Mouse (Mus musculus): ENCODE results near the gene Sec24d. TPM values are rescaled to one million over a fixed set of nuclear protein-coding genes. Genes with fewer than 3 reads are reported as not detected.
A peak's percentile ranks its signal among the peaks of the same experiment; 100 is the strongest.

Sec24d gene
- polyA plus RNA-seq (2012; rRNA removed) = 129 and 227 TPM in 2 replicates

GRCm38 (mm10) chr3:123266753-123267651, at the start of gene Sec24d:
Sec24d (plus strand) TSS chr3:123267455.
- Histone ChIP-seq H3K36me3 (ENCODE audit: control insufficient read depth, insufficient read depth, low read length) (peaks cover 18% of the 10 kb centered on the region), H3K27ac (ENCODE audit: insufficient read depth, low read depth, low read length) (peak within 1 kb of the TSS; percentile 89), H3K4me1 (ENCODE audit: control insufficient read depth, insufficient read depth, insufficient read length, low read length) (peaks cover 13% of the 10 kb centered on the region; the same call in 1 of the 2 replicates), H3K4me3 (ENCODE audit: low read depth, low read length) (peak within 1 kb of the TSS; percentile 90), H3K27me3 (ENCODE audit: control insufficient read depth, insufficient read depth, low read length) (no peaks in the 10 kb centered on the region)
- WGBS = 2% methylated on average over 67 of the region's 68 CpGs
- TF ChIP-seq POLR2A (IDR thresholded peaks at IDR 0.05; ENCODE audit: low read depth, low read length) (peak; percentile 51; the same call in 1 of the 2 replicates), CTCF (IDR thresholded peaks at IDR 0.05; ENCODE audit: extremely low read depth, insufficient read length, insufficient replicate concordance, low read depth, low read length) (no peak)

DNA sequence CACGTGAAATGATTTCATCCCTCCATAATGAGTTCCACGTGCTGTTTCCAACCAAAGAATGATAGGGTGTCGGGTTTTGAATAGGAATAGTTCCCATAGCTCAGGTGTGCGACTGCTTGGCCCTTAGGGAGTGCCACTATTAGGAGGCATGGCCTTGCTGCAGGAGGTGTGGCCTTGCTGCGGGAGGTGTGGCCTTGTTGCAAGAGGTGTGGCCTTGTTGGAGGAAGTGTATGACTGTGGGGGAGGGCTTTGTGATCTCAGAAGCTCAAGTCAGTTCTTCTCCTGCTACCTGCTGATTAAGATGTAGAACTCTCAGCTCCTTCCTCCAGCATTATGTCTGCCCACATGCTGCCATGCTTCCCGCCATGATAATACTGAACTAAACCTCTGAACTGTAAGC, 48.6 kb upstream of the Sec24d start:
- WGBS = 44% methylated on average over 6 of the region's 6 CpGs
- TF ChIP-seq CTCF (IDR thresholded peaks at IDR 0.05; ENCODE audit: extremely low read depth, insufficient read length, insufficient replicate concordance, low read depth, low read length) (no peak), POLR2A (IDR thresholded peaks at IDR 0.05; ENCODE audit: low read depth, low read length) (no peak)
- Histone ChIP-seq H3K36me3 (ENCODE audit: control insufficient read depth, insufficient read depth, low read length) (no peaks in the 10 kb centered on the region), H3K27ac (ENCODE audit: insufficient read depth, low read depth, low read length) (no peak overlapping the region), H3K4me3 (ENCODE audit: low read depth, low read length) (no peak overlapping the region), H3K27me3 (ENCODE audit: control insufficient read depth, insufficient read depth, low read length) (no peaks in the 10 kb centered on the region), H3K4me1 (ENCODE audit: control insufficient read depth, insufficient read depth, insufficient read length, low read length) (no peaks in the 10 kb centered on the region)

- TF ChIP-seq POLR2A (IDR thresholded peaks at IDR 0.05; ENCODE audit: low read depth, low read length) = no peak
- no peak for TF ChIP-seq CTCF (IDR thresholded peaks at IDR 0.05; ENCODE audit: extremely low read depth, insufficient read length, insufficient replicate concordance, low read depth, low read length)
- no peak overlapping the region for H3K27ac ChIP-seq (ENCODE audit: insufficient read depth, low read depth, low read length)
- no peaks in the 10 kb centered on the region for H3K36me3 ChIP-seq (ENCODE audit: control insufficient read depth, insufficient read depth, low read length)
- 73% methylated on average over 3 of the region's 3 CpGs for WGBS
- H3K4me3 ChIP-seq (ENCODE audit: low read depth, low read length) = no peak overlapping the region
- no peaks in the 10 kb centered on the region for H3K27me3 ChIP-seq (ENCODE audit: control insufficient read depth, insufficient read depth, low read length)
- H3K4me1 ChIP-seq (ENCODE audit: control insufficient read depth, insufficient read depth, insufficient read length, low read length) = no peaks in the 10 kb centered on the region
These were observed 40.0 kb upstream of the Sec24d start for GRCm38 (mm10) chr3:123227276-123227675.

DNA sequence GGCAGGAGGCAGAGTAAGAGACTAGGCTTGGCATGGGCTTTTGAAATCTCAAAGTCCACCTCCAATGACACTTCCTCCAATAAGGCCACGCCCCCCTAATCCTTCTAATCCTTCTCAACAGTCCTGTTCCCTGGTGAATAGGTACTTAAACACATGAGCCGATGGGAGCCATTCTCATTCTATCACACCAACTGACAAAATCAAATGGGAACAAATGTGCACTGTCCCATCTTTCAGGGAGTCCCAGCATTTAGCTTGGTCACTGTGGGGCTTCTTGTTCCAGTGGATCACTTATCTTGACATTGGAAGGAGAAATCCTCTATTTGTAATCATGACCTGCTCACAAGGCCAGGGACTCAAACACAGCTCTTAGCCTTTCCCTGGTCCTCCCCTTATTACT, 35.6 kb upstream of the Sec24d start:
- no peaks in the 10 kb centered on the region for H3K27me3 ChIP-seq (ENCODE audit: control insufficient read depth, insufficient read depth, low read length)
- 86% methylated on average over 2 of the region's 2 CpGs for WGBS
- no peaks in the 10 kb centered on the region for H3K36me3 ChIP-seq (ENCODE audit: control insufficient read depth, insufficient read depth, low read length)
- no peak for TF ChIP-seq POLR2A (IDR thresholded peaks at IDR 0.05; ENCODE audit: low read depth, low read length)
- TF ChIP-seq CTCF (IDR thresholded peaks at IDR 0.05; ENCODE audit: extremely low read depth, insufficient read length, insufficient replicate concordance, low read depth, low read length) = no peak
- H3K27ac ChIP-seq (ENCODE audit: insufficient read depth, low read depth, low read length) = no peak overlapping the region
- no peak overlapping the region for H3K4me3 ChIP-seq (ENCODE audit: low read depth, low read length)
- no peaks in the 10 kb centered on the region for H3K4me1 ChIP-seq (ENCODE audit: control insufficient read depth, insufficient read depth, insufficient read length, low read length)

DNA sequence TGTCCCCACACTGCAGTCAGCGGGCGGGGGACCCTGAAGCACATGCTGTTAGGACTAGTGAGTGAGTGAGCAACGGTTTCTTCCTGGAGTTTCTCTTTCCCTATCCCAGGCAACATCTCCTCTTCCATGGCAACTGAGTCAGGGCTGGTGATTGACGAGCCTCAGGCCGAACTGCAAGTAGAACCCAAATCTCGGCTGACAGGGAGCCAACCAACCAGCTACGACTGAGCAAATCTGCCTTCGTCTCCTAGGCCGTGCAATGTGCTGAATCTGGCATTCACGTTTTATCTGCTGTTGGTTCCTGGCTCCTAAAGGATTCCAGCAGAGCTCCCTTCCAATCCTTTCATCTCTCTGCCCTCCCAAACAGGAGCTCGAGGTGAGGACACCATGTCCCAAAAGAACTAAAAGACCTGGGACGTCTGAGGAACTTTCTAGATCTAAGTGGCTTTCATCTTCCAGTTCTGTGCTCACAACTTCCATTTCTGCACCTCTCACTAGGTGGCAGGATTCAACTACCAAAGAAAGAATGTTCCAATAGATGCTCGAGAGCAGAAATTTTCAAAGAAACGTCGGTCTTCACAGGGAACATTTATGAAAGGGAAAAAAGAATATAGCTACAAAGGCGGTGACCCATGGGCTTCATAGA, 32.9 kb upstream of the Sec24d start:
- H3K27ac ChIP-seq (ENCODE audit: insufficient read depth, low read depth, low read length) = peak overlapping the region; percentile 48
- no peaks in the 10 kb centered on the region for H3K36me3 ChIP-seq (ENCODE audit: control insufficient read depth, insufficient read depth, low read length)
- no peaks in the 10 kb centered on the region for H3K4me1 ChIP-seq (ENCODE audit: control insufficient read depth, insufficient read depth, insufficient read length, low read length)
- H3K27me3 ChIP-seq (ENCODE audit: control insufficient read depth, insufficient read depth, low read length) = no peaks in the 10 kb centered on the region
- TF ChIP-seq POLR2A (IDR thresholded peaks at IDR 0.05; ENCODE audit: low read depth, low read length) (no peak), CTCF (IDR thresholded peaks at IDR 0.05; ENCODE audit: extremely low read depth, insufficient read length, insufficient replicate concordance, low read depth, low read length) (no peak)
- peak overlapping the region; percentile 11 for H3K4me3 ChIP-seq (ENCODE audit: low read depth, low read length)
- 42% methylated on average over 16 of the region's 16 CpGs for WGBS

GRCm38 (mm10) chr3:123235495-123235894, 31.8 kb upstream of the Sec24d start:
- WGBS = 44% methylated on average over 7 of the region's 7 CpGs
- H3K4me3 ChIP-seq (ENCODE audit: low read depth, low read length) = peak overlapping the region; percentile 66
- no peak for TF ChIP-seq CTCF (IDR thresholded peaks at IDR 0.05; ENCODE audit: extremely low read depth, insufficient read length, insufficient replicate concordance, low read depth, low read length)
- no peak for TF ChIP-seq POLR2A (IDR thresholded peaks at IDR 0.05; ENCODE audit: low read depth, low read length)
- H3K27me3 ChIP-seq (ENCODE audit: control insufficient read depth, insufficient read depth, low read length) = no peaks in the 10 kb centered on the region
- H3K4me1 ChIP-seq (ENCODE audit: control insufficient read depth, insufficient read depth, insufficient read length, low read length) = no peaks in the 10 kb centered on the region
- no peak overlapping the region for H3K27ac ChIP-seq (ENCODE audit: insufficient read depth, low read depth, low read length)
- no peaks in the 10 kb centered on the region for H3K36me3 ChIP-seq (ENCODE audit: control insufficient read depth, insufficient read depth, low read length)

DNA sequence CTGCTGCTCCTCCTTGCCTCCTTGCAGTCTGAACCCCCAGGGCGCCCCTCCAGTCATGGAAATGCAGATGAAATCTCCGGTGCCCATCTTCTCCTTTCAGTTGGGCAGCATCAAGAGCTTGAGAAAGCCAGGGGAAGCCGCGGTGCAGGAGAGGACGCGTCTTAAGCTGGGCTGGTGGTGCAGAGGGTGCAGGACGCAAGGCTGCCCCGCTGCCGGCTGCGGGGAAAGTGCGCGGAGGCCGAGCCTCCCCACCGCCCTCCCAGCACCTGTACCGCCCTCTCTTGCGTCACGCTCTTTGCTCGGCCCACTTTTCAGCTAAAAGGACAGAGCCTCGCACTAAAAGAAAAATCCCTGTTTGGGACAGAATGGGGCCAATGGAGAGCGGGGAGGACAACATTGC, 31.3 kb upstream of the Sec24d start, which contains the start of gene Synpo2:
Synpo2 (minus strand) TSS at position 229 of the 400 bp plus-strand sequence.
- H3K36me3 ChIP-seq (ENCODE audit: control insufficient read depth, insufficient read depth, low read length) = no peaks in the 10 kb centered on the region
- no peaks in the 10 kb centered on the region for H3K27me3 ChIP-seq (ENCODE audit: control insufficient read depth, insufficient read depth, low read length)
- no peak within 1 kb of the TSS for H3K27ac ChIP-seq (ENCODE audit: insufficient read depth, low read depth, low read length)
- 3% methylated on average over 20 of the region's 20 CpGs for WGBS
- H3K4me3 ChIP-seq (ENCODE audit: low read depth, low read length) = peak within 1 kb of the TSS; percentile 66
- no peaks in the 10 kb centered on the region for H3K4me1 ChIP-seq (ENCODE audit: control insufficient read depth, insufficient read depth, insufficient read length, low read length)
- TF ChIP-seq POLR2A (IDR thresholded peaks at IDR 0.05; ENCODE audit: low read depth, low read length) (peak; percentile 23; the same call in 1 of the 2 replicates), CTCF (IDR thresholded peaks at IDR 0.05; ENCODE audit: extremely low read depth, insufficient read length, insufficient replicate concordance, low read depth, low read length) (no peak)
